Mouse (Mus musculus) MEL (cell line): ENCODE data around the gene Sh3pxd2b. TPM values are rescaled to one million over a fixed set of nuclear protein-coding genes. Genes with fewer than 3 reads are reported as not detected.

Experiments used
- DNase-seq: peaks from one replicate; pipeline ENCODE4 v3.0.0; 2011; ENCODE audit warnings: low read depth, low spot score
- H3K27ac ChIP-seq: 2 replicates; pipeline ENCODE4 v1.5.1; 2012; ENCODE audit warnings: low read depth, mild to moderate bottlenecking, control low read depth, low read length, moderate library complexity; ENCODE audit not compliant: control insufficient read depth
- H3K27me3 ChIP-seq, 2 experiments: fragments of 150-350 bp in 1 of 2; sonication (generic) in 1 of 2; 2 replicates each; pipeline ENCODE4 v1.6.1; 2012; ENCODE audit warnings: low read length in 2 of 2, mild to moderate bottlenecking in 2 of 2, improper control_type of control experiment in 1 of 2, moderate library complexity in 1 of 2; ENCODE audit not compliant: insufficient read depth in 2 of 2, control insufficient read depth in 1 of 2
- H3K36me3 ChIP-seq, 2 experiments: 2 replicates each; pipeline ENCODE4 v1.6.1; 2012 to 2014; ENCODE audit warnings: low read length in 2 of 2, improper control_type of control experiment in 1 of 2, inconsistent platforms in 1 of 2, mild to moderate bottlenecking in 1 of 2; ENCODE audit not compliant: insufficient read depth in 2 of 2, control insufficient read depth in 1 of 2
- H3K4me1 ChIP-seq, 2 experiments: fragments of 150-350 bp in 1 of 2; sonication (generic) in 1 of 2; 2 replicates each; pipeline ENCODE4 v1.6.1; 2012; ENCODE audit warnings: low read length in 2 of 2, improper control_type of control experiment in 1 of 2, mild to moderate bottlenecking in 1 of 2; ENCODE audit not compliant: insufficient read depth in 2 of 2, control insufficient read depth in 1 of 2
- H3K4me3 ChIP-seq, 2 experiments: fragments of 150-350 bp in 1 of 2; sonication (generic) in 1 of 2; 2 replicates each; pipeline ENCODE4 v1.5.1; 2012; ENCODE audit warnings: low read depth in 2 of 2, low read length in 2 of 2, mild to moderate bottlenecking in 2 of 2, moderate library complexity in 2 of 2, control low read depth in 1 of 2, improper control_type of control experiment in 1 of 2; ENCODE audit not compliant: control insufficient read depth in 1 of 2, insufficient read depth in 1 of 2
- H3K79me2 ChIP-seq: 2 replicates; pipeline ENCODE4 v1.6.1; 2012; ENCODE audit warnings: mild to moderate bottlenecking, low read length, moderate library complexity; ENCODE audit not compliant: control insufficient read depth, poor library complexity, insufficient read depth
- H3K9ac ChIP-seq: 2 replicates; pipeline ENCODE4 v1.6.1; 2012; ENCODE audit warnings: low read depth, mild to moderate bottlenecking, control low read depth, low read length, moderate library complexity; ENCODE audit not compliant: control insufficient read depth, poor library complexity, severe bottlenecking
- H3K9me3 ChIP-seq: fragments of 150-350 bp; sonication (generic); replicated peaks from 2 replicates; pipeline ENCODE4 v1.6.1; 2012; ENCODE audit warnings: mild to moderate bottlenecking, low read length, improper control_type of control experiment, moderate library complexity; ENCODE audit not compliant: insufficient read depth
- BHLHE40 ChIP-seq: IDR thresholded peaks from 2 replicates; pipeline ENCODE4 v1.6.1; 2012; ENCODE audit warnings: low read depth, mild to moderate bottlenecking, inconsistent platforms, low read length, improper control_type of control experiment, borderline replicate concordance
- CHD1 ChIP-seq: IDR thresholded peaks from 2 replicates; pipeline ENCODE4 v1.6.1; 2012; ENCODE audit warnings: low read depth, mild to moderate bottlenecking, inconsistent platforms, low read length, improper control_type of control experiment
- E2F4 ChIP-seq: IDR thresholded peaks from 2 replicates; pipeline ENCODE4 v1.6.1; 2011; ENCODE audit warnings: low read depth, low read length, improper control_type of control experiment, borderline replicate concordance
- ELF1 ChIP-seq: IDR thresholded peaks from 2 replicates; pipeline ENCODE4 v1.6.1; 2014; ENCODE audit warnings: low read depth, mild to moderate bottlenecking, inconsistent platforms, low read length, improper control_type of control experiment, moderate library complexity
- ETS1 ChIP-seq: IDR thresholded peaks from 2 replicates; pipeline ENCODE4 v1.6.1; 2012; ENCODE audit warnings: low read depth, mild to moderate bottlenecking, inconsistent platforms, low read length, improper control_type of control experiment, moderate library complexity
- GATA1 ChIP-seq: IDR thresholded peaks from 2 replicates; pipeline ENCODE4 v1.6.1; 2011; ENCODE audit warnings: low read depth, low read length, improper control_type of control experiment
- HCFC1 ChIP-seq: IDR thresholded peaks from 2 replicates; pipeline ENCODE4 v1.6.1; 2012; ENCODE audit warnings: low read depth, mild to moderate bottlenecking, inconsistent platforms, low read length, improper control_type of control experiment, moderate library complexity
- MAX ChIP-seq: IDR thresholded peaks from 2 replicates; pipeline ENCODE4 v1.6.1; 2011; ENCODE audit warnings: low read length, improper control_type of control experiment
- MAZ ChIP-seq: IDR thresholded peaks from 2 replicates; pipeline ENCODE4 v1.6.1; 2012; ENCODE audit warnings: low read depth, mild to moderate bottlenecking, inconsistent platforms, low read length, improper control_type of control experiment
- MEF2A ChIP-seq: IDR thresholded peaks from 2 replicates; pipeline ENCODE4 v1.6.1; 2014; ENCODE audit warnings: low read depth, mild to moderate bottlenecking, inconsistent platforms, low read length, improper control_type of control experiment; ENCODE audit not compliant: poor library complexity, insufficient replicate concordance, severe bottlenecking; ENCODE audit errors: extremely low read depth
- MXI1 ChIP-seq: IDR thresholded peaks from 2 replicates; pipeline ENCODE4 v1.6.1; 2011; ENCODE audit warnings: mild to moderate bottlenecking, low read depth, low read length, improper control_type of control experiment
- NELFE ChIP-seq: IDR thresholded peaks from 2 replicates; pipeline ENCODE4 v1.6.1; 2011; ENCODE audit warnings: low read depth, low read length, improper control_type of control experiment
- POLR2A ChIP-seq, 2 experiments: IDR thresholded peaks; 2 replicates each; pipeline ENCODE4 v1.6.1; 2011 to 2012; ENCODE audit warnings: low read length in 2 of 2, mild to moderate bottlenecking in 2 of 2, control low read depth in 1 of 2, improper control_type of control experiment in 1 of 2, low read depth in 1 of 2, moderate library complexity in 1 of 2; ENCODE audit not compliant: control insufficient read depth in 1 of 2, insufficient read depth in 1 of 2, poor library complexity in 1 of 2
- POLR2AphosphoS2 ChIP-seq: IDR thresholded peaks from 2 replicates; pipeline ENCODE4 v1.6.1; 2011; ENCODE audit warnings: low read length, improper control_type of control experiment
- RCOR1 ChIP-seq: IDR thresholded peaks from 2 replicates; pipeline ENCODE4 v1.6.1; 2012; ENCODE audit warnings: low read depth, mild to moderate bottlenecking, inconsistent platforms, low read length, improper control_type of control experiment
- SIN3A ChIP-seq: IDR thresholded peaks from 2 replicates; pipeline ENCODE4 v1.6.1; 2012; ENCODE audit warnings: low read length, improper control_type of control experiment, inconsistent platforms
- SMC3 ChIP-seq: IDR thresholded peaks from 2 replicates; pipeline ENCODE4 v1.6.1; 2011; ENCODE audit warnings: low read depth, low read length, improper control_type of control experiment
- TBP ChIP-seq: IDR thresholded peaks from 2 replicates; pipeline ENCODE4 v1.8.0; 2011; ENCODE audit warnings: low read depth, low read length, improper control_type of control experiment
- TCF12 ChIP-seq: IDR thresholded peaks from 2 replicates; pipeline ENCODE4 v1.6.1; 2014; ENCODE audit warnings: low read depth, mild to moderate bottlenecking, inconsistent platforms, low read length, improper control_type of control experiment, moderate library complexity
- UBTF ChIP-seq: IDR thresholded peaks from 2 replicates; pipeline ENCODE4 v1.6.1; 2012; ENCODE audit warnings: low read depth, mild to moderate bottlenecking, inconsistent platforms, low read length, improper control_type of control experiment, moderate library complexity, borderline replicate concordance; ENCODE audit not compliant: insufficient read depth
- USF1 ChIP-seq: IDR thresholded peaks from 2 replicates; pipeline ENCODE4 v1.6.1; 2014; ENCODE audit warnings: low read depth, mild to moderate bottlenecking, inconsistent platforms, low read length, improper control_type of control experiment, moderate library complexity
- ZC3H11A ChIP-seq: IDR thresholded peaks from 2 replicates; pipeline ENCODE4 v1.6.1; 2012; ENCODE audit warnings: low read depth, mild to moderate bottlenecking, inconsistent platforms, low read length, improper control_type of control experiment
- ZMIZ1 ChIP-seq: IDR thresholded peaks from 2 replicates; pipeline ENCODE4 v1.6.1; 2012; ENCODE audit warnings: low read depth, mild to moderate bottlenecking, inconsistent platforms, low read length, improper control_type of control experiment, moderate library complexity
- ZNF384 ChIP-seq: IDR thresholded peaks from 2 replicates; pipeline ENCODE4 v1.6.1; 2012; ENCODE audit warnings: low read depth, mild to moderate bottlenecking, inconsistent platforms, low read length, improper control_type of control experiment
- polyA plus RNA-seq, 2 experiments: library from polyadenylated mRNA; stranded (reverse) in 1 of 2; unstranded in 1 of 2; fragments of >175 nt in 1 of 2; fragments of >200 nt in 1 of 2; gene quantifications; 2 replicates each; pipeline versions ENCODE4 v1.2.1 to v1.2.4; 2012; ENCODE audit warnings: low replicate concordance in 2 of 2, low read depth in 1 of 2; ENCODE audit not compliant: insufficient read length in 2 of 2, insufficient read depth in 1 of 2, missing spikeins in 1 of 2
- total RNA-seq: library from RNA; depleted of rRNA; stranded (reverse); fragments of 300-350 nt; gene quantifications from 2 replicates; pipeline ENCODE4 v1.2.3, GENCODE M21; 2012

The Sh3pxd2b gene
- total and polyA plus RNA-seq, 3 experiments = 9.6 to 17.0 TPM; not detected in 1

GRCm38 (mm10) chr11:32454231-32454799, 106.7 kb downstream of the Sh3pxd2b start:
- H3K4me1 ChIP-seq = peaks cover 10 to 16% of the 10 kb centered on the region in 2 experiments
- no peaks in the 10 kb centered on the region for H3K9me3 ChIP-seq
- peak overlapping the region; percentile 75 for H3K9ac ChIP-seq
- H3K27me3 ChIP-seq = no peaks in the 10 kb centered on the region
- H3K36me3 ChIP-seq = peaks cover 0 to 24% of the 10 kb centered on the region in 2 experiments; a peak in 2 of 4 replicates
- peak; percentile 77 for DNase-seq
- H3K27ac ChIP-seq = no peak overlapping the region; the same call in 1 of the 2 replicates
- H3K79me2 ChIP-seq = peaks cover 14% of the 10 kb centered on the region
- TF ChIP-seq MXI1 = peak; percentile 13; the same call in 1 of the 2 replicates
- no peak for TF ChIP-seq RCOR1
- TF ChIP-seq NELFE = no peak
- no peak for TF ChIP-seq TBP
- TF ChIP-seq ZNF384 = peak; percentile 92
- no peak for TF ChIP-seq BHLHE40
- no peak for TF ChIP-seq ETS1
- TF ChIP-seq SMC3 = no peak
- no peak for TF ChIP-seq POLR2AphosphoS2
- no peak for TF ChIP-seq ZC3H11A
- no peak for TF ChIP-seq POLR2A (IDR thresholded peaks at IDR 0.05; ENCODE audit: control insufficient read depth in 1 of 2, insufficient read depth in 1 of 2, low read depth in 1 of 2, low read length in 2 of 2, poor library complexity in 1 of 2)
- no peak for TF ChIP-seq MEF2A
- TF ChIP-seq HCFC1 = 0 out of 2 replicates have a peak, but pooled peaks have one; percentile 41
- TF ChIP-seq GATA1 = no peak
- no peak for TF ChIP-seq CHD1
- TF ChIP-seq SIN3A = peak; percentile 67
- TF ChIP-seq E2F4 = no peak
- TF ChIP-seq UBTF = no peak
- H3K4me3 ChIP-seq = peak overlapping the region; percentile 88 to 89

- DNase-seq = peak; percentile 96
- no peaks in the 10 kb centered on the region for H3K27me3 ChIP-seq
- peaks cover 10 to 16% of the 10 kb centered on the region in 2 experiments for H3K4me1 ChIP-seq
- H3K36me3 ChIP-seq = peaks cover 0 to 28% of the 10 kb centered on the region in 2 experiments; a peak in 2 of 4 replicates
- TF ChIP-seq MAX (peak; percentile 32; the same call in 1 of the 2 replicates), MXI1 (peak; percentile 70; the same call in 1 of the 2 replicates), MAZ (peak; percentile 77; the same call in 1 of the 2 replicates), SIN3A (peak; percentile 8), BHLHE40 (no peak), NELFE (peak; percentile 83), ZMIZ1 (peak; percentile 91), ELF1 (no peak), CHD1 (no peak), POLR2A (IDR thresholded peaks at IDR 0.05; ENCODE audit: control insufficient read depth in 1 of 2, insufficient read depth in 1 of 2, low read depth in 1 of 2, low read length in 2 of 2, poor library complexity in 1 of 2) (peak; percentile 65 to 83; a peak in 2 of 4 replicates), USF1 (no peak), TCF12 (peak; percentile 53; the same call in 1 of the 2 replicates)
- H3K4me3 ChIP-seq = peak within 1 kb of the TSS; percentile 88 to 96
- H3K9ac ChIP-seq = peak within 1 kb of the TSS; percentile 82
- no peaks in the 10 kb centered on the region for H3K9me3 ChIP-seq
- peak within 1 kb of the TSS; percentile 24 for H3K27ac ChIP-seq
- H3K79me2 ChIP-seq = peaks cover 17% of the 10 kb centered on the region
Measured at GRCm38 (mm10) chr11:32454800-32455506, 107.3 kb downstream of the Sh3pxd2b start, which contains the start of gene Ubtd2. Gene Ubtd2 (plus strand): TSS chr11:32455370.
